Mouse (Mus musculus): ENCODE measurements at regions not wholly inside any gene's neighbourhood (a gene's known extent, or its start where the extent isn't known, plus 50 kb on each side); places are given as distances from the start of the nearest gene placed in this dataset.

DNA sequence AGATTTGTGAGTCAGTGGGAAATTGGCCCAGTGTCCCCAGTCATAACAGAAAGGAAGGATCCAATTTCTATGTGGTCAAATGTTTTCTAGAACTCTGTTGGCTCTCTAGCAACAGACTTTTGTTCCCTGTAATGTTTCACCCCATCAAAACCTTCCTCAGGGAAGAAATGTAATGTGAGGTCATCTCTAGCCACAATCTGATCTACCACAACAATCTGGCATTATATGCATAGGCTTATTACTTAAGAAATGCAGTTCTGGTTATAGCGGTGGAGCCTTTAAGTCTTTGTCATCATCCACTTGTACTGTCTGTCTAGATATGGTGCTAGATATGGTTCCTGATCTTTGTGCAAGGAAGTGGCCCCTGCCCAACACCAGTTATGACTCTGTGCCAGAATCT is 178.4 kb upstream of the Pdzrn3 start:
- no peak for DNase-seq

DNA sequence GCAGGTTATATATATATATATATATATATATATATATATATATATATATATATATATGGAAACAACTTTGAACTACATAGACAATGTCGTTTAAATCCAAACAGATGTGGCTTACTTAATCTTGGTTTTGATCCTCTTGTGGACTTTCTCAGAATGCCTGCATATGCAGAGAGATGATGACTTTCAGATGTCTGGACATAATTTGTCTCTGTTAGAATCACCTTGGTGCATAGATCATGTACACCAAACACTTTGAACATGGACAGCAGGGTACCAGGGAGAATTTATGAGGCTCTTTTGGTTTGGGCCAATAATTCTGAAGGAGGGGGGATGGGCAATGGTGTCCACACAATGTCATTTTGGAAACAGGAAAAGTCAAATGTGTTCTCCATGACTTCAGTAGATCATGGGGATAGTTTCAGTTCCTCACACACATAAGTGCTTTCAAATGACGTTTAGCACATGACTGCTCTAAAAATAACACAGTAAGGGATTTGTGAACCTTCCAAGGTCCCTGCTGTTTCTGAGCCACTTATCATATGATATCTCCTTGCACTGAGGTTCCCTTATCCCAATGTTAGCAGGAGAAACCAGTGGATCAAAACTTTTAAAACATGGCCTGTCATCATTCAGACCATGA is 177.4 kb upstream of the Pdzrn3 start:
- no peak for DNase-seq

DNA sequence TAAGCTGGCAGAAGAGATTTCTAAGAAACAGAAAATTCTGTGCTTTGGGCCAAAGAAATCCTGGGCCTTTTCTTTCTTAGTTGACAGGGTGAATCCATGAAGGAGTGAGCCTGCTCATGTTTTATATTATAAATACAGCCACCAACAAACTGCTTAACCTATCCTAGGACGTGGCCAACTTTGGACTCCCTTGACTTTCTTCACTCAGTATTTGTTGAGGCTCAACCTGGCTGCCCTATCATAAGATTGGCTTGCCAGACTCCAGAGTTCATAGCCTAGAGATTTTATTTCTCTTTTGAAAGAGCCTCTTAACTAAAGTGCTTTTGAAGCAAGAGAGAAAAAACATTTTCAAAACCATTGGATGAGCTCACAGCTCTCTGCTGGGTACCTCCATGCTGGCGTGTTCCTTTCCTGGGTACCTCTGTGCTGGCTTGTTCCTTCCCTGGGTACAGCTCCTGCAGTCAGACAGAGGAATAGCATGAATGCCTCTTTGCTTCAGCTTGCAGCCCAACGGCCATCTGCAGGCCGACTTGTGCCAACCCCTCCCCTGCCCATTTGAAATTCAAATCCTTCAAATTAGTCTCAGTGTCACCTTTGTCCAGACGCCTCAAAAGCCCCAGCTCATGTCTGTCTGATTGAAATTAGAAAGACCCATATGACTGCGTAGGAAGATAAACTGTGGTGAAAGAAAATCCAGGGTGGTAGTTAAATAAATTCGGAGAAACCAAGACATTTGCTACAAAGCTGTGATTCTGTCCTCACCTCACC is 173.0 kb upstream of the Pdzrn3 start:
- no peak for DNase-seq

GRCm38 (mm10) chr6:101537581-101537980 is 159.9 kb upstream of the Pdzrn3 start:
- no peak for DNase-seq

- DNase-seq: no peak
Observed at GRCm38 (mm10) chr6:101534214-101535052, 156.7 kb upstream of the Pdzrn3 start.

DNA sequence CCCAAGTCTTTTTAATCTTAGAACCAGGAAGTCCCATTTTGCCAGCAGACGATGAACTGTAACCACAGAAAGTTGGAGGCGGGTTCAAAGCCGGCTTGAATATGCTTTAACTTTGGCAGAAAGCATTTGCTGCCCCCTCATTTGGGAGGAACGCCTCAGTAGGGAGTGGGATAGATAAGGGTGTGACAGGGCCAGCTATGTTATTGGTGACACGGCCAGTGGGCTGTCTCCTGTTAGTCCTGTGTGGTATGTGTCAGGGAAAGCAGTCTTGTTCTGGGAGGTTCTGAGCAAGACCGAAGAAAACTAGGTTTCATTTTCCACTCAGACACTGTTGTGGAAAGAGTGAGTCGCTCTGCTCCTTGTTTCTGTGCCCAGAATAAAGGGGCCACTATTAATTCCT is 154.7 kb upstream of the Pdzrn3 start:
- DNase-seq: no peak

DNA sequence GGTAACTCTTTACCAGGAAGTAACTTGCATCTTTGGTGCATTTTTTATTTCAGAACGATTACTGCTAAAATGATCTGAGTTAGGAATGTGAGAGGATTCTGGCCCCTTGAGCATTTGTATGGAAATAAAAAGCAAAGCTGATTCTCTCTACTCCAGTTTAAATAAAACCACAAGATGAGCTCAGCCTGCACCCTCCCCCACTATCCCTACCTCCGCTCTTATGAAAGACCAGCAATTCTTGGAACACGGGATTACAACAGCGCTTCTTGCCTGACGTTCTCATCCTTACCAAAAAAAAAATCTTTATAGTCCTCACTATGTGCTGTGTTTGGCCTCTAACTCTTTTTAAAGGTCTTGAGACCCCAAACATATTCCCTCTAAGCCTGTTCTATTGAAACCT is 154.2 kb upstream of the Pdzrn3 start:
- no peak for DNase-seq

DNA sequence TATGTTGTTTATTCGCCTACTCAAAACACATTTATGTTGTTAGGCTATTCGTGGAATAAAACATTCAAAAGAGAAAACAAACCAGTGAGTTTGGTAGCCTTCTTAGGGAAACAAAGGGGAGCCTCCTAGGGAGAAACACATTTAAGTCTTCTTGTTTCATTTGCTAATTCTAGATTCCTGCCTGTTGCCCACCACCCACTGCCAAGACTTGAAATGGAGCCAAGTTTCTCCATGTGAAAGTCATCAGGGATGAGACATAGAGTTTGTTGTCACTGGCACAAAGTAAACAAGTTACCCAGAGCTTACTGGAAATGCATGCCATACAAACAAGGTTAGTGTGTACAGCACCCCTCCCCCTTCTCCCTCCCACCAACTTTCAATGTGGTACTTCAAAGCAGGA is 147.4 kb upstream of the Pdzrn3 start:
- no peak for DNase-seq

- no peak for DNase-seq
Observed at GRCm38 (mm10) chr6:101521316-101521715, 143.6 kb upstream of the Pdzrn3 start.

DNA sequence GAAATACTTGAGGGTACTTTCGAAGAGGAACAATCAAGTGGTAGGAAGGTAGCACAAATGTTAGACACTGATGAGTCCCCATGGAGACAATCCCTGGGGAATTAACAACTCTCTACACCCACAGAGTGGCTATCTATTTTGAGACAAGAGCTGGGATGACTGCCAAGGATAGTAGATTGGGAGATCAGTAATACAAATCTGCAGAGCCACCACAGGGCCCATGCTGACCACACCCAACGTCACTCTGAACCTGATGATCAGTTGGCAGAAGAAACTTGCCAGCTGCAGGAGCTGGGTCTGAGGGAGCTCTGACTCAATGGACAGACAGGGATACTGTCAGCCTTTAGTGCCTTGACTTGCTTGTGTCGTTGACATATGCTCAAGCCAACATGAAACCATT is 143.1 kb upstream of the Pdzrn3 start:
- no peak for DNase-seq

DNA sequence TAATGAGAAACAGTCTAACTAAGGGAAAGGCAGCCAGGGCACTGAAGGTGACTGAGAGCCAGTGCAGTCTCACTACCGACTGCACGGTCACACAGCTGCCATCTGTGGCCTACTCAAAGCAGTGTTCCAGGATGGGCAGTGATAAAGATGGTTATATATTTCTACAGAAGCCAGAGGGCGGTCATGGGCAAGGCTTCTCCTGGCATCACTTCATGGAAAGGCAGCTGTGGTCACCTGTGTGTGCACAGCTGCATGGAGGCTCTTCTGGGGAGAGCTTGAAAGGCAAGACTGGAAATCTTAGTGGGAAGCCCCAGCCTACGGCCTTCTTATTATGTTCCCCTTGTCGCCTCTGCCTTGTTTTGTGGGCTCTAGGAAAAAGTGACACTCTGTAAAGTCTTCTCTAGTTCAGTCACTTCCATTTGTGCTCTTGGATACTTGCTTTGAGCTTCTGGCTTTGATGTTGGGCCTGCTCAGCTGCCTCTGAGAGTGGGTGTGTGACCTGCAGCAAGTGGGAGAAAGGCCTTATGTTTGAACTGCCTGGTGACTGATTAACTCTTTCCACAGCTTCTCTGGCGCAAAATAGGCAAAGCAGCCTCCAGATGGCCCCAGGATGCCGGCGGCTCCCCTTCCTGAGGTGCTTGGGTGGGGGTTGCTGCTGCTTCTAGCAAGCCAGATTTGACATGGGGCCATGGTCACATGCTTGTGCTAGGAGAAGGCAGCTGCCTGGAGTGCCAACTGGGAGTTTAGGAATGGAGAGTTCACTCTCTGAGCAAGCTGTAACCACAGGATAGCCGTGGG is 141.4 kb upstream of the Pdzrn3 start:
- no peak for DNase-seq

GRCm38 (mm10) chr6:101517584-101517983 is 139.9 kb upstream of the Pdzrn3 start:
- no peak for DNase-seq

DNA sequence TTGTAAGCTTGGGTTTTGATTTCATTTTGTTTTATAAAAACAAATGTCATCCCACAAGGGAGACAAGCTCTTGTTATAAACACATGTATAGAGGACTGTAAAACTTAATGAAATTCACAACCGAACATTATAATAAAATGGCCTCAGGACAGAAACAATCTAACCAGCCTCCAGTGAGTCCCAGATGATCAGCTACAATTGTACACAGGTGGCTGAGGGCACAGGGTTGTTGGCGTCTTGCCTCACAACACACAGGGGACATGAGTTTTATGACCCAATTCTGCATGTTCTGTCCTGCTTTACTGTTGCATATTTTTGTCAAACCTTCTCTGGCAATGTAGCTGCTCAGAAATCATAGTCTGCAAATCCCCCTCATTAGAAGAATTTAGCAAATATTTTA is 136.0 kb upstream of the Pdzrn3 start:
- DNase-seq: peak in 1 of 2 experiments; percentile 6

DNA sequence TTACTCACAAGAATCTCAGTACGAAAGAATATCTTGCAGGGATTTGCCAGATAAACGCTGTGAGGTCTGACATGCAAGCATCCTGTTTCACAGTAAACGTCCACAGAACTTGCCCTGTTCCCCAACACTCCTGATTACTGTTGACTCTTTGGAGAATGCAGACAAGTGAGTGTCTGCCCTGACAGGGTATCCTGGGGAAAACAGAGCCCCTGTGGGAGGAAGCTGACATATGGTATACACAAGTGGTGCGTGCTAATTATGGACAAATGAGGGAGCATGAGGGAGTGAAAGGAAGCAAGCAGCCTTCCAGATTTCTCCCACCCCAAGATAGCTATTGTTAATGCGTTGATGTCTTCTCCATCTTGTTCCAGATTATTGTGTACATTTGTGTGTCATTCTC is 124.5 kb upstream of the Pdzrn3 start:
- no peak for DNase-seq

DNA sequence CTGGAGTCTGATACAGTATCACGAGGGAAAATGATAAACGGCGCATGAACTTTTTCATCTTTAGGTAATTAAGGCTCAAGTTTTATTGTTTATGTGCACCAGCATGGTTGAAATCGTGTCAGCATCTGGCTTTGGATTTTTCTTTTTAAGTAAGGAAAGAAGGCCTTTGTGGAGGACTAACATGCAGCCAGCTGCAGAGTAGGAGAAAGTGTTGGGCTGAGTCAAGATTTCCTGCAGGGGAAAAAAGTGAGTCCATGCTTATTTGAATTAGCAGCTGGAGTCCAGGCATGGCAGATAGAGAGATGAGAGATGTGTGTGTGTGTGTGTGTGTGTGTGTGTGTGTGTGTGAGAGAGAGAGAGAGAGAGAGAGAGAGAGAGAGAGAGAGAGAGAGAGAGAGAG is 124.0 kb upstream of the Pdzrn3 start:
- no peak for DNase-seq

DNA sequence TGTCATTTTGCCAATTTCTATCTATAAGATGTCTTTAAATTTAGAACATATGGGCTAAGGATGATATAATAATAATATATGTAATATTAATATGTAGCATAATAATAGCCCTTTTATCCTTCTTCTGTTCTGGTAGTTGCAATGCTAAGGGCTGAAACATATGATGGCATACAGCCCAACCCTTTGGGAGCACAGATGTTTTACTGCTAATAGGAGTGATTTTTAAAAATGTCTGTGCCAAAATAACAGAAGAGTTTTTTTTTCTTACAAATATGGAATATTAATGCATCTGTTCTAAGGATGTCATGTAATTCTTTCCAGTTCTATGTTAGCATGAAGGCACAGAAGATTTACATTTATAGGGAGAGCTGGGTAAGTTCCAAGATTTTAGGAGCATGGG is 122.5 kb upstream of the Pdzrn3 start:
- no peak for DNase-seq

DNA sequence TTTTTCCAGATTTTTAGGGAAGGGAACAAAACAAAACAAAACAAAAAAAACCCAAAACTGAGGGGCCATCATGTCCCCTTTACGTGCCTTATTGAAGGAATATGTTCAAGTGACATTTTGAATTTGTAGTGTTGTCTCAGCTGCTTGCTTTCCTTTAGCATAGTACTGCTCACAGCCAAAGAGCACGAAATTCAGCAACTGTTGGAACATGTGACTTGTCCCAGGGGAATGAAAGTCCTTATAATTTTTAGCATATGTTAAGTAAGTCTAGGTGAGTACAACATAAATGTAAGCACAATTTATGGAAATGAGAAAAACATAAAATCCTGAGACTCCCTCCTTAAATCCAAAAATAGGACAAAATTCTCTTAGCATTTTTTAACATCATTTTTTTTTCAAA is 110.8 kb upstream of the Pdzrn3 start:
- no peak for DNase-seq

DNA sequence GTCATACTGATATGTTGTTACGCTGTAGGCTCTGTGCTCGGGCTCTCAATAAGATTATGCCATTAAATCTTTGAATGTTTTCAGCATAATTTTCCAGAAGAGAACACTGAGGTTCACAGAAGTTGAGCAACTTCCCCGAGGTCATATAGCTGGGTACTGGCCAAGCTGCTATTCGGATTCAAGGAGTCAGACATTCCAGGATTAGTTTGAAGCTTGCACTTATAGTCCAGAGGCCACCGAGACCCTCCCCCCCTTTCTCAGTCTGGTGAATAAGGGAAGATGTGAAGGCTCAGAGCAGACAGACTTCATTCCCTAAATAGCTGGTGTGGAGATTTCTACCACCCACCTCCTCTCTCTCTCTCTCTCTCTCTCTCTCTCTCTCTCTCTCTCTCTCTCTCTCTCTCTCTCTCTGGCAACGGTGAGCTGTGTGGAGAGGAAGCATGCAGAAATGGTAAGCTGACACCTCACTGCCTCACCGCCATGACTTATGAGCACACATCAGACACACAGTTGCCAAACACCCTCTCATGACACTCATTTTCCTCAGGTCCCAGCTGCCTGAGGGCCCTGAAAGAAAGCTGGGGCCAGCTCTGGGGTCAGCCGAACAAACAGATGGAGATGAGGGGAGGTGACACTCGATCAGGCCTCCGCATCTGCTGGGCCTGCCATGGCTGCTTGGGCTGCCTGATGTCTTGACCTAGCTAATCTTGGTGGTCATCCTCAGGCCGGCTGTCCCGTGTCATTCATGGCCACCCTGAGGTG is 107.0 kb upstream of the Pdzrn3 start:
- DNase-seq: no peak

DNA sequence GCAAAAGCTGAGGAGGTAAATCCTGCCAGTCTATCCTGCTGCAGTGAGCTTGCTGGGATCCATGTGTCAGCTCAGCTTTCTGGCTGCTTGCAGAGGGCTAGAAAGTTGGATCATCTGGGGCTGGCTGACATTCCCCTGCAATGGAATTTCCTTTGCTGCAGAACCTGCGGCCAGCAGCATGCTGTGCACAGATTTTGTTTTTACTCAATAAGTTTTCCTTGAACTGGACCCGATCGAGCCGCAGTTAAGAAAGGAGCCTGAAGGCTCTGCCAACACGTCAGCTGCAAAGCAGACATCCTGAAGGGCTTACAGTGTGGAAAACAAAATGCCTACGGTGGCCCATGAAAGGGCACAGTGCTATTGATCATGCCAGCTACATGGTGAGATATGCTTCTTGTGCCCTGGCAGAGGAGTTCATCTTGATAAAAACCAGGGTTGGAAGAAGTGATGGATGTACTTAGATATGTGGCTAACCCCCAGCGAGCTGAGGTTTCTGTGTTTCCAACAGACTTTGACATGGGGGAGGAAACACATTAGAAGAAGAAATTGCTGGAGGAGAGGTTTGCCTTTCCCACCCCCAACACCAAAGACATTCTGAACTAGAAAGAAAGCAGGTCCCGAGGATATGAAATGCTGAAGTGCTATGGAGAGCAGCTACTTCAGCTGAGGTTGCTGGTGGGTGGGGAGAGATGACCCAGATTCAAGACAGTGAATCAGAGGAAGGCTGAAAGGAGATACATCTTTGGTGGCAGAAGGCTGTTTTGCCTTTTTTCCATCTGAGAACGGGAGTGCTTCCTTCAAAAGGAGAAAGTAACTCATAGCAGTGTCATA is 105.2 kb upstream of the Pdzrn3 start:
- DNase-seq: peak; percentile 9 to 18

DNA sequence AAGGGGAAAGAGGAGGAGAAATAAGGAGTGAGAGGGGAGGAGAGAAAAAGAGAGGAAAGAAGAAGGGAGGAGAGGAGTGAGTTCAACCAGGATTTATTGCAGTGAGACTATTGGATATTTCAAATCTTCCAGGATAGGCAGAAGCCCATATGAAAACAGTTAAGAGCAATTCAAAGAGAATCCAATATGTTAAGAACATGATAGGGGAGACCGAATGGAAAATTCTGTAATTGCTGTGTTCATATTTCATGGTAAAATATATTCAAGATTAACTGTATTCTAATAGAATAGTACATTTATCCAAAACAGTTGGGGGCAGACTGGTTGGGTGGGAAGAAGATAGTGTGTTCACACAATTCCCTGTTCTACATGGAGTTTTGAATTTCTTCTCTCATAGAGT is 96.3 kb upstream of the Pdzrn3 start:
- no peak for DNase-seq

DNA sequence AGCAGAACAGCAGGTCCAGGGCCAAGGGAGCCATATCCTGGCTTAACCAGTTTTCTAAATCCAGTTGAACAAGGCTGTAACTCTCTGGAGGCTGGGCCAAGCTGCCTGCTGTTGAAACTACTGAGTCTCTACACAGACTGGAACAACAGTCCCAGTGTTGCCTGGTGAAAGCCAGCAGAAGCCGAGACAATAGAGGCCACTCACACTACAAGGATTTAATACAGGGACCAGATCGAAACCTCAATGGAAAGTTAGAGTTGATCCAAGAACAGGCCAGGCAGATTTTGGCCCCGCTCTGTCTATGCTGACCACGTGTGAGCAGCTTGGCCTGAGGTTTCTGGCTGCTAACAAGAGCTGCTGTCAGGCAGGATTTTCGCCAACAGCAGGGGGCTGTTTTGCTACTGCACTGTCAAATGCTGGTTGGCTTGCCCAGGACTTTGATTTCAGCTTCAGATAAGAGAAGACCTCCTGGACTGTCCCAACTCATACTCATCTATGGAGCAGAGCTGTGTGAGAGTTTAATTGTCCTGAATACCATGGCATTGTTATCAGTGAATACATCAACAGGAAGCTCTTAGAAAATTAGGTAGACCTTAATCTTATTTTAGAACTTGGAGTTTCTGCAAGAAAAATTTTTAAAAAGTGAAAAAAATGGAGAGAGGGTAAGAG is 95.7 kb upstream of the Pdzrn3 start:
- DNase-seq: peak; percentile 5 to 16

Measured in cerebellum, adult 18-20 months (tissue).